Mouse (Mus musculus) MEL (cell line): ENCODE measurements around the gene Spic. TPM values are rescaled to one million over a fixed set of nuclear protein-coding genes. Genes with fewer than 3 reads are reported as not detected.
"Not testable (repeated sequence)": the region's sequence is repeated elsewhere in the genome, so short reads cannot be mapped to it uniquely, and the experiment has no call there.

Experiments used
- DNase-seq: peaks from one replicate; pipeline ENCODE4 v3.0.0; 2011; ENCODE audit warnings: low read depth, low spot score
- H3K27ac ChIP-seq: 2 replicates; pipeline ENCODE4 v1.5.1; 2012; ENCODE audit warnings: low read depth, mild to moderate bottlenecking, control low read depth, low read length, moderate library complexity; ENCODE audit not compliant: control insufficient read depth
- H3K27me3 ChIP-seq, 2 experiments: fragments of 150-350 bp in 1 of 2; sonication (generic) in 1 of 2; 2 replicates each; pipeline ENCODE4 v1.6.1; 2012; ENCODE audit warnings: low read length in 2 of 2, mild to moderate bottlenecking in 2 of 2, improper control_type of control experiment in 1 of 2, moderate library complexity in 1 of 2; ENCODE audit not compliant: insufficient read depth in 2 of 2, control insufficient read depth in 1 of 2
- H3K36me3 ChIP-seq, 2 experiments: 2 replicates each; pipeline ENCODE4 v1.6.1; 2012 to 2014; ENCODE audit warnings: low read length in 2 of 2, improper control_type of control experiment in 1 of 2, inconsistent platforms in 1 of 2, mild to moderate bottlenecking in 1 of 2; ENCODE audit not compliant: insufficient read depth in 2 of 2, control insufficient read depth in 1 of 2
- H3K4me1 ChIP-seq, 2 experiments: fragments of 150-350 bp in 1 of 2; sonication (generic) in 1 of 2; 2 replicates each; pipeline ENCODE4 v1.6.1; 2012; ENCODE audit warnings: low read length in 2 of 2, improper control_type of control experiment in 1 of 2, mild to moderate bottlenecking in 1 of 2; ENCODE audit not compliant: insufficient read depth in 2 of 2, control insufficient read depth in 1 of 2
- H3K4me3 ChIP-seq, 2 experiments: fragments of 150-350 bp in 1 of 2; sonication (generic) in 1 of 2; 2 replicates each; pipeline ENCODE4 v1.5.1; 2012; ENCODE audit warnings: low read depth in 2 of 2, low read length in 2 of 2, mild to moderate bottlenecking in 2 of 2, moderate library complexity in 2 of 2, control low read depth in 1 of 2, improper control_type of control experiment in 1 of 2; ENCODE audit not compliant: control insufficient read depth in 1 of 2, insufficient read depth in 1 of 2
- H3K79me2 ChIP-seq: 2 replicates; pipeline ENCODE4 v1.6.1; 2012; ENCODE audit warnings: mild to moderate bottlenecking, low read length, moderate library complexity; ENCODE audit not compliant: control insufficient read depth, poor library complexity, insufficient read depth
- H3K9ac ChIP-seq: 2 replicates; pipeline ENCODE4 v1.6.1; 2012; ENCODE audit warnings: low read depth, mild to moderate bottlenecking, control low read depth, low read length, moderate library complexity; ENCODE audit not compliant: control insufficient read depth, poor library complexity, severe bottlenecking
- H3K9me3 ChIP-seq: fragments of 150-350 bp; sonication (generic); replicated peaks from 2 replicates; pipeline ENCODE4 v1.6.1; 2012; ENCODE audit warnings: mild to moderate bottlenecking, low read length, improper control_type of control experiment, moderate library complexity; ENCODE audit not compliant: insufficient read depth
- CTCF ChIP-seq, 3 experiments: IDR thresholded peaks in 2 of 3; conservative IDR thresholded peaks in 1 of 3; 2 replicates each; pipeline ENCODE4 v1.5.1; 2011 to 2012; ENCODE audit warnings: low read length in 3 of 3, low read depth in 2 of 3, mild to moderate bottlenecking in 2 of 3, improper control_type of control experiment in 1 of 3, inconsistent platforms in 1 of 3, mixed read lengths in 1 of 3, moderate library complexity in 1 of 3; ENCODE audit not compliant: control insufficient read depth in 1 of 3, insufficient read depth in 1 of 3, poor library complexity in 1 of 3, severe bottlenecking in 1 of 3
- ETS1 ChIP-seq: IDR thresholded peaks from 2 replicates; pipeline ENCODE4 v1.6.1; 2012; ENCODE audit warnings: low read depth, mild to moderate bottlenecking, inconsistent platforms, low read length, improper control_type of control experiment, moderate library complexity
- MAX ChIP-seq: IDR thresholded peaks from 2 replicates; pipeline ENCODE4 v1.6.1; 2011; ENCODE audit warnings: low read length, improper control_type of control experiment
- MYC ChIP-seq: IDR thresholded peaks from 2 replicates; pipeline ENCODE4 v1.6.1; 2011; ENCODE audit warnings: low read depth, mild to moderate bottlenecking, low read length, improper control_type of control experiment, moderate library complexity
- NELFE ChIP-seq: IDR thresholded peaks from 2 replicates; pipeline ENCODE4 v1.6.1; 2011; ENCODE audit warnings: low read depth, low read length, improper control_type of control experiment
- NRF1 ChIP-seq: IDR thresholded peaks from 2 replicates; pipeline ENCODE4 v1.6.1; 2014; ENCODE audit warnings: low read depth, mild to moderate bottlenecking, inconsistent platforms, low read length, improper control_type of control experiment, moderate library complexity; ENCODE audit not compliant: poor library complexity, insufficient read depth, severe bottlenecking
- RAD21 ChIP-seq: IDR thresholded peaks from 2 replicates; pipeline ENCODE4 v1.6.1; 2011; ENCODE audit warnings: mild to moderate bottlenecking, low read depth, low read length, improper control_type of control experiment
- RCOR1 ChIP-seq: IDR thresholded peaks from 2 replicates; pipeline ENCODE4 v1.6.1; 2012; ENCODE audit warnings: low read depth, mild to moderate bottlenecking, inconsistent platforms, low read length, improper control_type of control experiment
- SMC3 ChIP-seq: IDR thresholded peaks from 2 replicates; pipeline ENCODE4 v1.6.1; 2011; ENCODE audit warnings: low read depth, low read length, improper control_type of control experiment
- USF1 ChIP-seq: IDR thresholded peaks from 2 replicates; pipeline ENCODE4 v1.6.1; 2014; ENCODE audit warnings: low read depth, mild to moderate bottlenecking, inconsistent platforms, low read length, improper control_type of control experiment, moderate library complexity
- ZKSCAN1 ChIP-seq: IDR thresholded peaks from 2 replicates; pipeline ENCODE4 v1.6.1; 2012; ENCODE audit warnings: low read depth, mild to moderate bottlenecking, inconsistent platforms, low read length, improper control_type of control experiment, moderate library complexity
- ZNF384 ChIP-seq: IDR thresholded peaks from 2 replicates; pipeline ENCODE4 v1.6.1; 2012; ENCODE audit warnings: low read depth, mild to moderate bottlenecking, inconsistent platforms, low read length, improper control_type of control experiment
- polyA plus RNA-seq, 2 experiments: library from polyadenylated mRNA; stranded (reverse) in 1 of 2; unstranded in 1 of 2; fragments of >175 nt in 1 of 2; fragments of >200 nt in 1 of 2; gene quantifications; 2 replicates each; pipeline versions ENCODE4 v1.2.1 to v1.2.4; 2012; ENCODE audit warnings: low replicate concordance in 2 of 2, low read depth in 1 of 2; ENCODE audit not compliant: insufficient read length in 2 of 2, insufficient read depth in 1 of 2, missing spikeins in 1 of 2
- total RNA-seq: library from RNA; depleted of rRNA; stranded (reverse); fragments of 300-350 nt; gene quantifications from 2 replicates; pipeline ENCODE4 v1.2.3, GENCODE M21; 2012

Spic gene
- total and polyA plus RNA-seq, 3 experiments: not detected

GRCm38 (mm10) chr10:88669719-88670118 lies 15.1 kb downstream of the Spic start:
- no peaks in the 10 kb centered on the region for H3K4me1 ChIP-seq
- H3K9ac ChIP-seq: no peak overlapping the region
- no peaks in the 10 kb centered on the region for H3K27me3 ChIP-seq
- no peak; the same call in 1 of the 2 replicates for TF ChIP-seq SMC3
- peak in 2 of 3 experiments; percentile 7 to 25; a peak in 2 of 6 replicates for TF ChIP-seq CTCF (IDR thresholded peaks at IDR 0.05 in 2 of 3, conservative IDR thresholded peaks at IDR 0.05 in 1 of 3; ENCODE audit: control insufficient read depth in 1 of 3, insufficient read depth in 1 of 3, low read depth in 2 of 3, low read length in 3 of 3, poor library complexity in 1 of 3, severe bottlenecking in 1 of 3)
- TF ChIP-seq RAD21: peak; percentile 27
- H3K36me3 ChIP-seq: no peaks in the 10 kb centered on the region
- H3K4me3 ChIP-seq: no peak overlapping the region
- no peak for DNase-seq
- no peak overlapping the region for H3K27ac ChIP-seq
- no peaks in the 10 kb centered on the region for H3K9me3 ChIP-seq
- H3K79me2 ChIP-seq: no peaks in the 10 kb centered on the region

DNA sequence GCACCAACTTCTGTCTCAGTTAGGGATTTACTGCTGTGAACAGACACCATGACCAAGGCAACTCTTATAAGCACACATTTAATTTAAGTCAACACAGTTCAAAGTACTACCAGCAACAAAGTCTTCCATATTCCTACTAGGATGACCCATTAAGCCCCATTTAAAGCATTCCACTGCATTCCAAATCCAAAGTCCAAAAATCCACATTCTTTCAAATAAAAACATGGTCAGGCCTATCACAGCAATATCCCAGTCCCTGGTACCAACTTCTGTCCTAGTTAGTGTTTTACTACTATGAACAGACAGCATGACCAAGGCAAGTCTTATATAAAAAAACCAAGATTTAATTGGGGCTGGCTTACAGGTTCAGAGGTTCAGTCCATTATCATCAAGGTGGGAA lies 21.0 kb downstream of the Spic start:
- H3K27me3 ChIP-seq, DNase-seq, H3K79me2 ChIP-seq, H3K9me3 ChIP-seq, H3K4me3 ChIP-seq, H3K4me1 ChIP-seq, H3K27ac ChIP-seq, H3K36me3 ChIP-seq, H3K9ac ChIP-seq: not testable (repeated sequence)

- Histone ChIP-seq H3K4me1 (no peaks in the 10 kb centered on the region), H3K4me3 (no peak overlapping the region), H3K9me3 (no peaks in the 10 kb centered on the region), H3K9ac (no peak overlapping the region), H3K27ac (no peak overlapping the region), H3K79me2 (no peaks in the 10 kb centered on the region), H3K27me3 (no peaks in the 10 kb centered on the region; a peak in 1 of 4 replicates), H3K36me3 (no peaks in the 10 kb centered on the region)
- TF ChIP-seq ETS1: no peak
- TF ChIP-seq NELFE: no peak
- no peak for TF ChIP-seq MAX
- no peak for TF ChIP-seq ZKSCAN1
- TF ChIP-seq SMC3: no peak
- no peak for TF ChIP-seq NRF1
- TF ChIP-seq MYC: no peak
- no peak for TF ChIP-seq ZNF384
- TF ChIP-seq RCOR1: no peak
- TF ChIP-seq USF1: no peak
- no peak for DNase-seq
Observed at GRCm38 (mm10) chr10:88658918-88659317, 25.9 kb downstream of the Spic start.
